Mouse (Mus musculus): ENCODE measurements around the gene Nit2. TPM values are rescaled to one million over a fixed set of nuclear protein-coding genes. Genes with fewer than 3 reads are reported as not detected.

The Nit2 gene
- 11.9 to 22.1 TPM (median 18.8 TPM) in 4 replicates for total RNA-seq (2023)

GRCm38 (mm10) chr16:57166611-57167513 lies at the start of gene Nit2:
Nit2 (minus strand) TSS chr16:57167341.

GRCm38 (mm10) chr16:57120913-57121815 lies 46.0 kb downstream of the Nit2 start, which contains the start of gene Tomm70a:
Tomm70a (plus strand) TSS chr16:57121703.

Other genes with a start within 250 kb of the Nit2 start
- gene Lnp1, start 239.3 kb downstream of the Nit2 start, total RNA-seq (2023) = not detected in 4 replicates
- gene Tmem45a2, start 96.0 kb downstream of the Nit2 start, total RNA-seq (2023) = not detected in 4 replicates
- gene Tomm70a, start 45.6 kb downstream of the Nit2 start, total RNA-seq (2023) = 27.2 to 29.3 TPM (median 28.8 TPM) in 4 replicates
- gene Tbc1d23, start 64.2 kb upstream of the Nit2 start, total RNA-seq (2023) = 51.5 to 65.1 TPM (median 54.9 TPM) in 4 replicates
- 0.19 to 0.21 TPM in 2 of 4 replicates, not detected in the others for gene Tmem30c, start 125.5 kb upstream of the Nit2 start, total RNA-seq (2023)
- 170 to 177 TPM (median 173 TPM) in 4 replicates for gene Filip1l, start 185.8 kb upstream of the Nit2 start, total RNA-seq (2023)

Measured in B cell, adult 62 days (primary cell).